Mouse (Mus musculus): ENCODE measurements around the gene Unc80. TPM values are rescaled to one million over a fixed set of nuclear protein-coding genes. Genes with fewer than 3 reads are reported as not detected.

The Unc80 gene
- polyA plus RNA-seq, 1 experiment from 2014 or later: not detected

- ATAC-seq: no peak
- 71% methylated on average over 6 of the region's 6 CpGs for WGBS (ENCODE audit: insufficient replicate concordance)
- H3K27me3 ChIP-seq (replicated peaks): no peaks in the 10 kb centered on the region
- no peak overlapping the region for H3K27ac ChIP-seq
- H3K36me3 ChIP-seq: no peaks in the 10 kb centered on the region
- no peaks in the 10 kb centered on the region for H3K4me1 ChIP-seq
- no peak overlapping the region for H3K9ac ChIP-seq
- H3K9me3 ChIP-seq (replicated peaks): no peaks in the 10 kb centered on the region
- no peak overlapping the region for H3K4me3 ChIP-seq
- no peak overlapping the region for H3K4me2 ChIP-seq
Observed at GRCm38 (mm10) chr1:66493064-66493463, 24.9 kb downstream of the Unc80 start.

- H3K36me3 ChIP-seq: no peaks in the 10 kb centered on the region
- ATAC-seq: no peak
- no peaks in the 10 kb centered on the region for H3K27me3 ChIP-seq (replicated peaks)
- no peak overlapping the region for H3K9ac ChIP-seq
- H3K4me3 ChIP-seq: no peak overlapping the region
- no peaks in the 10 kb centered on the region for H3K9me3 ChIP-seq (replicated peaks)
- no peak overlapping the region for H3K4me2 ChIP-seq
- 58% methylated on average over 3 of the region's 3 CpGs for WGBS (ENCODE audit: insufficient replicate concordance)
- no peaks in the 10 kb centered on the region for H3K4me1 ChIP-seq
- H3K27ac ChIP-seq: no peak overlapping the region
Observed at GRCm38 (mm10) chr1:66495310-66496012, 27.3 kb downstream of the Unc80 start.

GRCm38 (mm10) chr1:66550812-66551211 is 82.6 kb downstream of the Unc80 start:
- Histone ChIP-seq H3K9me3 (replicated peaks) (no peaks in the 10 kb centered on the region), H3K4me2 (no peak overlapping the region), H3K36me3 (no peaks in the 10 kb centered on the region), H3K4me1 (no peaks in the 10 kb centered on the region), H3K4me3 (no peak overlapping the region), H3K9ac (no peak overlapping the region), H3K27me3 (replicated peaks) (no peaks in the 10 kb centered on the region), H3K27ac (no peak overlapping the region)
- WGBS (ENCODE audit: insufficient replicate concordance): 71% methylated on average over 3 of the region's 3 CpGs
- ATAC-seq: no peak

- no peak overlapping the region for H3K4me3 ChIP-seq
- ATAC-seq: no peak
- no peaks in the 10 kb centered on the region for H3K27me3 ChIP-seq (replicated peaks)
- no peaks in the 10 kb centered on the region for H3K4me1 ChIP-seq
- no peaks in the 10 kb centered on the region for H3K9me3 ChIP-seq (replicated peaks)
- 63% methylated on average over 5 of the region's 5 CpGs for WGBS (ENCODE audit: insufficient replicate concordance)
- no peak overlapping the region for H3K27ac ChIP-seq
- H3K9ac ChIP-seq: no peak overlapping the region
- no peak overlapping the region for H3K4me2 ChIP-seq
- no peaks in the 10 kb centered on the region for H3K36me3 ChIP-seq
Observed at GRCm38 (mm10) chr1:66552396-66552966, 84.3 kb downstream of the Unc80 start.

- Histone ChIP-seq H3K4me2 (no peak overlapping the region), H3K4me3 (no peak overlapping the region), H3K27me3 (replicated peaks) (no peaks in the 10 kb centered on the region), H3K9me3 (replicated peaks) (no peaks in the 10 kb centered on the region), H3K4me1 (no peaks in the 10 kb centered on the region), H3K27ac (no peak overlapping the region), H3K9ac (no peak overlapping the region), H3K36me3 (no peaks in the 10 kb centered on the region)
- 66% methylated on average over 1 of the region's 1 CpGs for WGBS (ENCODE audit: insufficient replicate concordance)
- no peak for ATAC-seq
Observed at GRCm38 (mm10) chr1:66561636-66562270, 93.6 kb downstream of the Unc80 start.

GRCm38 (mm10) chr1:66562332-66562731 is 94.2 kb downstream of the Unc80 start:
- Histone ChIP-seq H3K36me3 (no peaks in the 10 kb centered on the region), H3K9ac (no peak overlapping the region), H3K27ac (no peak overlapping the region), H3K4me2 (no peak overlapping the region), H3K4me3 (no peak overlapping the region), H3K27me3 (replicated peaks) (no peaks in the 10 kb centered on the region), H3K4me1 (no peaks in the 10 kb centered on the region), H3K9me3 (replicated peaks) (no peaks in the 10 kb centered on the region)
- no peak for ATAC-seq
- WGBS (ENCODE audit: insufficient replicate concordance): 65% methylated on average over 2 of the region's 2 CpGs

- Histone ChIP-seq H3K4me3 (no peak overlapping the region), H3K27ac (no peak overlapping the region), H3K9ac (no peak overlapping the region), H3K9me3 (replicated peaks) (no peaks in the 10 kb centered on the region), H3K36me3 (no peaks in the 10 kb centered on the region), H3K27me3 (replicated peaks) (no peaks in the 10 kb centered on the region), H3K4me2 (no peak overlapping the region), H3K4me1 (no peaks in the 10 kb centered on the region)
- ATAC-seq: no peak
- 67% methylated on average over 13 of the region's 13 CpGs for WGBS (ENCODE audit: insufficient replicate concordance)
Observed at GRCm38 (mm10) chr1:66569736-66570135, 101.6 kb downstream of the Unc80 start.

- no peak for ATAC-seq
- Histone ChIP-seq H3K27ac (no peak overlapping the region), H3K27me3 (replicated peaks) (no peaks in the 10 kb centered on the region), H3K9ac (no peak overlapping the region), H3K36me3 (no peaks in the 10 kb centered on the region), H3K4me1 (no peaks in the 10 kb centered on the region), H3K4me3 (no peak overlapping the region), H3K9me3 (replicated peaks) (no peaks in the 10 kb centered on the region), H3K4me2 (no peak overlapping the region)
Observed at GRCm38 (mm10) chr1:66597163-66597788, 129.1 kb downstream of the Unc80 start.

- WGBS (ENCODE audit: insufficient replicate concordance): 61% methylated on average over 4 of the region's 4 CpGs
- no peak overlapping the region for H3K4me2 ChIP-seq
- no peak overlapping the region for H3K27ac ChIP-seq
- H3K36me3 ChIP-seq: no peaks in the 10 kb centered on the region
- no peak overlapping the region for H3K4me3 ChIP-seq
- no peaks in the 10 kb centered on the region for H3K27me3 ChIP-seq (replicated peaks)
- H3K4me1 ChIP-seq: no peaks in the 10 kb centered on the region
- no peaks in the 10 kb centered on the region for H3K9me3 ChIP-seq (replicated peaks)
- no peak for ATAC-seq
- H3K9ac ChIP-seq: no peak overlapping the region
Observed at GRCm38 (mm10) chr1:66608304-66608703, 140.1 kb downstream of the Unc80 start.

- H3K9ac ChIP-seq: no peak overlapping the region
- no peaks in the 10 kb centered on the region for H3K27me3 ChIP-seq (replicated peaks)
- H3K9me3 ChIP-seq (replicated peaks): no peaks in the 10 kb centered on the region
- H3K36me3 ChIP-seq: no peaks in the 10 kb centered on the region
- H3K4me1 ChIP-seq: no peaks in the 10 kb centered on the region
- H3K4me3 ChIP-seq: no peak overlapping the region
- ATAC-seq: no peak
- WGBS (ENCODE audit: insufficient replicate concordance): 36% methylated on average over 2 of the region's 2 CpGs
- no peak overlapping the region for H3K27ac ChIP-seq
- H3K4me2 ChIP-seq: no peak overlapping the region
Observed at GRCm38 (mm10) chr1:66617188-66617587, 149.0 kb downstream of the Unc80 start.

- no peak overlapping the region for H3K4me3 ChIP-seq
- 74% methylated on average over 2 of the region's 2 CpGs for WGBS (ENCODE audit: insufficient replicate concordance)
- H3K4me1 ChIP-seq: no peaks in the 10 kb centered on the region
- H3K36me3 ChIP-seq: no peaks in the 10 kb centered on the region
- H3K27ac ChIP-seq: no peak overlapping the region
- no peak overlapping the region for H3K4me2 ChIP-seq
- H3K9ac ChIP-seq: no peak overlapping the region
- ATAC-seq: no peak
- H3K9me3 ChIP-seq (replicated peaks): no peaks in the 10 kb centered on the region
- no peaks in the 10 kb centered on the region for H3K27me3 ChIP-seq (replicated peaks)
Observed at GRCm38 (mm10) chr1:66638177-66638576, 170.0 kb downstream of the Unc80 start.

GRCm38 (mm10) chr1:66646894-66647293 is 178.7 kb downstream of the Unc80 start:
- no peak for ATAC-seq
- no peak overlapping the region for H3K9ac ChIP-seq
- H3K4me1 ChIP-seq: no peaks in the 10 kb centered on the region
- H3K36me3 ChIP-seq: no peaks in the 10 kb centered on the region
- H3K9me3 ChIP-seq (replicated peaks): no peaks in the 10 kb centered on the region
- no peak overlapping the region for H3K4me2 ChIP-seq
- H3K27me3 ChIP-seq (replicated peaks): no peaks in the 10 kb centered on the region
- H3K4me3 ChIP-seq: no peak overlapping the region
- H3K27ac ChIP-seq: no peak overlapping the region
